Mouse (Mus musculus) spleen, adult 2 months (tissue): ENCODE results near the gene Krt20.

ENCODE experiments used
- CTCF ChIP-seq: fragments of 200-500 bp; IDR thresholded peaks from 2 replicates; pipeline ENCODE4 v1.5.1; 2011; ENCODE audit warnings: mild to moderate bottlenecking, inconsistent platforms; ENCODE audit not compliant: insufficient read depth, insufficient read length, insufficient replicate concordance; ENCODE audit errors: extremely low read depth
- POLR2A ChIP-seq: fragments of 200-500 bp; IDR thresholded peaks from 2 replicates; pipeline ENCODE4 v1.6.1; 2011; ENCODE audit warnings: low read depth, low read length, inconsistent platforms

DNA sequence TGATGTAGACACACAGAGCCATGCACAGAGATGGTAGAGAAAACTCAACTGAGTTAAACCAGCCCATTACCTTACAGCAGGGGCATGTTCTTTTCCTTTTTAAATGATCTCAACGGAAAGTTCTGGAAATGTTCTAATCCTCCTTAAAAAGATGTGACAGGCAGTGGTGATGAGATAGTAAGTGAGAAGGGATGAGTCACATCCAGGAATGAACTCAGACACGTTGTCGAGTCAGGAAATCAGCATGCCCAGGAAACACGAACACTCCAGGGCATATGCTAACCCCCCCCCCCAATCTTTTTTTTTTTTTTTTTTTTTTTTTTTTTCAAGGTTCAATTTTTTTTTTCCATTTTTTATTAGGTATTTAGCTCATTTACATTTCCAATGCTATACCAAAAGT is 34.5 kb upstream of the Krt20 start:
- TF ChIP-seq CTCF (no peak), POLR2A (no peak)
